Mouse (Mus musculus): ENCODE measurements around the gene Mblac1. TPM values are rescaled to one million over a fixed set of nuclear protein-coding genes. Genes with fewer than 3 reads are reported as not detected.

Gene Mblac1
- total and polyA plus RNA-seq, 3 experiments = 0.17 to 1.4 (median 0.41) TPM

DNA sequence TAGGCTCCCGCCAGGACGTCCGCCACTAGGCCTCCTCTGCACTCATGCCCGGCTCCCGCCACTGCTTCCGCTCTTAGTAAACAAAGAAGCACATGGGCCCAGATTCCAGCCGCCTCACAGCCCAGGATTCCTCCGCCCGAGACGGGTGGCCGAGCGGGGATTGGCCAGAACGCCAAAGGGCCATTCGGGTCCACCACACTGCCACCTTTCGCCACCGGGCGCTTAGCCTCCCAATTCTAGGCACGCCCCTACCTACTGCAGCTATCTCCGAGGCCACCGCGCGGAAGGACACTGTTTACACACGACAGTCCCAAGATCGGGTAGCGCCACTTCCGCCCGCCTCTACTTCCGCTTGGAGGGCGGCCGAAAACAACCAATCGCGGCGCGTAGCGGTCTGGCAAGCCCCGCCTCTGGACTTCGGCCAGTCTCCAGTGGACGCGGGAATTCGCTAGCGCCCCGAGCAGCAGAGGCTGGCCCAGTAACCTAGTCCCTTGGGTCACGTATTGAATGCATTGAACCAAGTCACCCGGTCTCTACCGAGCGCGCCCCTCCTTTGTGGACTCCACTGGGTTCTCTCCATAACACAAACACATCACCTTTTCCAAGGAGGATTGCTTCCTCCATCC lies 23.1 kb upstream of the Mblac1 start (continued):
- peak; percentile 54; the same call in 1 of the 2 replicates for TF ChIP-seq ZMIZ1 (IDR thresholded peaks at IDR 0.05; ENCODE audit: low read depth, low read length)
- TF ChIP-seq UBTF (IDR thresholded peaks at IDR 0.05; ENCODE audit: low read depth, low read length) = peak; percentile 75; the same call in 1 of the 2 replicates
- no peak for TF ChIP-seq BHLHE40 (IDR thresholded peaks at IDR 0.05; ENCODE audit: low read depth, low read length)
- TF ChIP-seq CHD2 (IDR thresholded peaks at IDR 0.05; ENCODE audit: low read length) = peak; percentile 56
- peak; percentile 59; the same call in 1 of the 2 replicates for TF ChIP-seq NELFE (IDR thresholded peaks at IDR 0.05; ENCODE audit: low read depth, low read length)
- TF ChIP-seq USF2 (conservative IDR thresholded peaks at IDR 0.05; ENCODE audit: low read depth, low read length) = no peak
- TF ChIP-seq GABPA (IDR thresholded peaks at IDR 0.05; ENCODE audit: insufficient replicate concordance, low read depth, low read length) = no peak

DNA sequence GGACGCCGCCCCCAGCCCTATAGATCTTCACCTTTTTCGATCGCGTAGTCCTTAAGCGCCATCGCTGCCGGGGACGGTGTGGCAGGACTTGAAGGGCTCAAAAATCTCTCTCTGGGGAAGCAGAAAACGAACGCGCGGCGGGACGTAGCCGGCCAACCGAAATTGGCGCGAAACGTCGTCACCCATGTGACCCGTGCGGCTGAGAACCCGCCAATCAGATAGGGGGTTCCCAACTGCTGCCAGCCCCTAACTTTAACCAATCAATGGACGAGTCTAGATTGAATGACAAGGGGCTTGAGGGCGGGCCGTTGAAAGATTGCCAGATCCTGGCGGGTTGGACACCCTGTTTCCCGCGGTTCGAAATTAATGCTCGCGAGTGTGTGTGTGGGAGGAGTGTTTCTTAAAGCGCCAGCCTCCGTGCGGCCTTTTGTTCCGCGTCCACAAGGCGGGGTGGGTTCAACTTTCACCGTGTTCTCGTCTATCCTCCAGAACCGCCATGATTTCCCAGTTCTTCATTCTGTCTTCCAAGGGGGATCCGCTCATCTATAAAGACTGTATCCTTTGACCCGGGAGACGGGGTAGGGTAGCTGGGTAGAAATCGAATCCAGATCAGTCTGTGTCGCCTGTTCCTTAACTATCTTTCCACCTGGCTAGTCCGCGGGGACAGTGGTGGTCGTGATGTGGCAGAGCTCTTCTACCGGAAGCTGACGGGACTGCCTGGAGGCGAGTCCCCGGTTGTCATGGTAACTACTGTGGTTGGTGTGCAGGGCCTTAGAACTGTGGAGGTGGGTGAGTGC lies 22.2 kb upstream of the Mblac1 start, which contains the start of the genes Ap4m1 and Mcm7:
Ap4m1 (plus strand) TSS at position 308 of the 797 bp plus-strand sequence.
Mcm7 (minus strand) TSS at position 728 of the 797 bp plus-strand sequence.
- Histone ChIP-seq H3K79me2 (replicated peaks; ENCODE audit: control insufficient read depth, extremely low read depth, insufficient read depth, poor library complexity, severe bottlenecking) (peaks cover 30% of the 10 kb centered on the region), H3K27me3 (replicated peaks) (no peaks in the 10 kb centered on the region), H3K36me3 (replicated peaks in 1 of 2; ENCODE audit: control insufficient read depth in 1 of 2, insufficient read depth in 1 of 2, low read length in 1 of 2) (peaks cover 53 to 65% of the 10 kb centered on the region in 2 experiments), H3K4me2 (ENCODE audit: insufficient read depth, low read depth, poor library complexity, severe bottlenecking) (peak within 1 kb of the TSS; percentile 54; the same call in 1 of the 2 replicates), H3K27ac (ENCODE audit: insufficient read depth, low read depth) (peak within 1 kb of the TSS; percentile 79), H3K4me1 (ENCODE audit: control insufficient read depth in 1 of 2, insufficient read depth in 2 of 2) (peaks cover 11 to 27% of the 10 kb centered on the region in 2 experiments), H3K4me3 (replicated peaks in 1 of 3; ENCODE audit: low read depth in 2 of 3, low read length in 2 of 3, poor library complexity in 1 of 3) (peak within 1 kb of the TSS; percentile 82 to 98 (median 88)), H3K9me3 (replicated peaks; ENCODE audit: low read length) (no peaks in the 10 kb centered on the region), H3K9ac (ENCODE audit: insufficient read depth, low read depth) (peak within 1 kb of the TSS; percentile 91)
- peak; percentile 98 for DNase-seq (ENCODE audit: extremely low read depth)
- in situ Hi-C loops (cut with MboI; ENCODE audit: low pct_ligation_motif_present, low pct_unique_long_range_greater_than_20kb, low sequenced_read_pairs) (no loop called here), dilution Hi-C loops (cut with MboI; ENCODE audit: extremely low pct_ligation_motif_present, extremely low pct_unique_long_range_greater_than_20kb, low sequenced_read_pairs) (no loop called here)
- TF ChIP-seq MXI1 (IDR thresholded peaks at IDR 0.05; ENCODE audit: low read depth, low read length) (peak; percentile 66; the same call in 1 of the 2 replicates), JUND (conservative IDR thresholded peaks at IDR 0.05; ENCODE audit: low read depth, low read length) (no peak), NRF1 (IDR thresholded peaks at IDR 0.05; ENCODE audit: low read depth, low read length) (peak; percentile 12; the same call in 1 of the 2 replicates), E2F4 (IDR thresholded peaks at IDR 0.05; ENCODE audit: insufficient replicate concordance, low read depth, low read length) (peak; percentile 98; the same call in 1 of the 2 replicates), MYC (IDR thresholded peaks at IDR 0.05; ENCODE audit: low read depth, low read length) (peak; percentile 73; the same call in 1 of the 2 replicates), ZKSCAN1 (IDR thresholded peaks at IDR 0.05; ENCODE audit: borderline replicate concordance, low read depth, low read length) (no peak), EP300 (IDR thresholded peaks at IDR 0.05; ENCODE audit: low read length) (no peak), UBTF (IDR thresholded peaks at IDR 0.05; ENCODE audit: low read depth, low read length) (no peak), RCOR1 (conservative IDR thresholded peaks at IDR 0.05; ENCODE audit: low read depth, low read length) (no peak), MEF2A (IDR thresholded peaks at IDR 0.05; ENCODE audit: borderline replicate concordance, low read depth, low read length) (no peak), CHD2 (IDR thresholded peaks at IDR 0.05; ENCODE audit: low read length) (peak; percentile 94), SMC3 (IDR thresholded peaks at IDR 0.05; ENCODE audit: low read depth, low read length) (no peak), CHD1 (IDR thresholded peaks at IDR 0.05; ENCODE audit: low read depth, low read length) (no peak), SIN3A (IDR thresholded peaks at IDR 0.05; ENCODE audit: low read length) (peak; percentile 85), ETS1 (conservative IDR thresholded peaks at IDR 0.05; ENCODE audit: low read depth, low read length) (no peak), IRF4 (IDR thresholded peaks at IDR 0.05; ENCODE audit: low read depth, low read length) (peak; percentile 65; the same call in 1 of the 2 replicates), MAZ (IDR thresholded peaks at IDR 0.05; ENCODE audit: low read depth, low read length) (no peak), ZNF384 (IDR thresholded peaks at IDR 0.05; ENCODE audit: low read depth, low read length) (no peak), PAX5 (IDR thresholded peaks at IDR 0.05; ENCODE audit: low read length) (no peak), GABPA (IDR thresholded peaks at IDR 0.05; ENCODE audit: insufficient replicate concordance, low read depth, low read length) (no peak), RAD21 (IDR thresholded peaks at IDR 0.05; ENCODE audit: low read depth, low read length) (no peak), TBP (conservative IDR thresholded peaks at IDR 0.05; ENCODE audit: low read depth, low read length) (peak; percentile 71), POLR2A (IDR thresholded peaks at IDR 0.05; ENCODE audit: low read depth, low read length) (peak; percentile 78), NELFE (IDR thresholded peaks at IDR 0.05; ENCODE audit: low read depth, low read length) (peak; percentile 69), HCFC1 (IDR thresholded peaks at IDR 0.05; ENCODE audit: low read depth, low read length) (peak; percentile 64), MAX (IDR thresholded peaks at IDR 0.05; ENCODE audit: low read length) (peak; percentile 86), CTCF (conservative IDR thresholded peaks at IDR 0.05 in 1 of 2, IDR thresholded peaks at IDR 0.05 in 1 of 2; ENCODE audit: low read depth in 2 of 2, low read length in 2 of 2) (no peak), USF1 (IDR thresholded peaks at IDR 0.05; ENCODE audit: low read depth, low read length) (peak; percentile 92), BHLHE40 (IDR thresholded peaks at IDR 0.05; ENCODE audit: low read depth, low read length) (no peak; the same call in 1 of the 2 replicates), KAT2A (IDR thresholded peaks at IDR 0.05; ENCODE audit: insufficient replicate concordance, low read length) (peak; percentile 79), JUN (IDR thresholded peaks at IDR 0.05; ENCODE audit: insufficient read depth, low read depth, low read length) (no peak), ELF1 (IDR thresholded peaks at IDR 0.05; ENCODE audit: low read depth, low read length) (peak; percentile 45; the same call in 1 of the 2 replicates)
